8 mouse cellular contexts compared by ENCODE assay signal in genomic region chr19:9980258-9980657, GRCm38 (mm10). TPM values are rescaled to one million over a fixed set of nuclear protein-coding genes. Genes with fewer than 3 reads are reported as not detected.
DNase-seq lines count a peak whose midpoint lies in the region; ATAC-seq and TF ChIP-seq lines count a peak whose summit lies in the region.

TSS of gene Fth1 (plus strand) at chr19:9980598.

- WGBS in heart, adult 2 months: 88% methylated on average over 4 of the region's 4 CpGs

- peaks cover 20% of the 10 kb centered on the region for H3K4me1 ChIP-seq in heart, adult 2 months (ENCODE audit: control insufficient read depth, insufficient read depth, low read length)
- peaks cover 83% of the 10 kb centered on the region for H3K4me1 ChIP-seq in megakaryocyte, embryonic 14.5 days

- no peaks in the 10 kb centered on the region for H3K9me3 ChIP-seq in megakaryocyte, embryonic 14.5 days

- no peaks in the 10 kb centered on the region for H3K27me3 ChIP-seq in heart, adult 2 months (ENCODE audit: control insufficient read depth, insufficient read depth, low read length)
- no peaks in the 10 kb centered on the region for H3K27me3 ChIP-seq in megakaryocyte, embryonic 14.5 days (replicated peaks)

- no peak for TF ChIP-seq EP300 in heart, adult 2 months (IDR thresholded peaks at IDR 0.05; ENCODE audit: insufficient read depth, low read depth, low read length)

- TF ChIP-seq POLR2A in heart, adult 2 months (IDR thresholded peaks at IDR 0.05; ENCODE audit: insufficient read depth, low read depth, low read length): no peak

- ATAC-seq in inflammation-experienced regulatory T-cells, adult 6 months: no peak

- intact Hi-C loops in heart, adult 2 months (cut with DNase I): no loop called here

- H3K79me2 ChIP-seq in heart, adult 2 months (replicated peaks; ENCODE audit: control insufficient read depth, insufficient read depth, low read length): 0 out of 2 replicates have a peak, but pooled peaks cover 1% of the 10 kb centered on the region

- no peak within 1 kb of the TSS for H3K4me3 ChIP-seq in heart, adult 2 months
- peak within 1 kb of the TSS; percentile 100 for H3K4me3 ChIP-seq in megakaryocyte, embryonic 14.5 days (replicated peaks)

- no peak for DNase-seq in heart, adult 2 months
- no peak for DNase-seq in heart, adult 11 months
- DNase-seq in adrenal gland, postnatal 10 days: no peak
- no peak for DNase-seq in gastrocnemius, adult 8-10 months (ENCODE audit: low spot score in 2 of 2)
- no peak for DNase-seq in spleen, adult 12 weeks (ENCODE audit: low spot score)
- no peak for DNase-seq in thymus, postnatal 4 days

- H3K9ac ChIP-seq in heart, adult 2 months (ENCODE audit: low read depth, low read length): no peak within 1 kb of the TSS

- no peak for TF ChIP-seq CTCF in heart, adult 2 months (IDR thresholded peaks at IDR 0.05)

- H3K27ac ChIP-seq in heart, adult 2 months: peak within 1 kb of the TSS; percentile 97

- peaks cover 8% of the 10 kb centered on the region for H3K36me3 ChIP-seq in heart, adult 2 months (ENCODE audit: control insufficient read depth, insufficient read depth, low read length)
- H3K36me3 ChIP-seq in megakaryocyte, embryonic 14.5 days (replicated peaks; ENCODE audit: low read length): peaks cover 23% of the 10 kb centered on the region

RNA-seq across cellular contexts. Expression of gene Fth1, which starts in this region (rescaled TPM):
- 1,000 to 10,000 TPM; 2,956 to 3,430 TPM for total RNA-seq in heart, adult 2 months (2021)
- 2,611 and 2,797 TPM in 2 replicates for polyA plus RNA-seq in heart, adult 2 months (2012; rRNA removed)
- total RNA-seq in adrenal gland, postnatal 10 days (2021): 1,000 to 10,000 TPM; 2,032 to 2,040 TPM
- 1,000 to 10,000 TPM; 1,901 to 2,305 (median 2,120) TPM for total RNA-seq in gastrocnemius, adult 8-10 months (2022)
- polyA plus RNA-seq in inflammation-experienced regulatory T-cells, adult 6 months (2017; shearing (Covaris generic)): 1,000 to 10,000 TPM; 1,678 to 2,599 (median 2,226) TPM
- polyA plus RNA-seq in megakaryocyte, embryonic 14.5 days (2012; ENCODE audit: insufficient read depth, low replicate concordance): 7,037 and 23,567 TPM in 2 replicates
